Comparison of ENCODE assay signal across 25 mouse cellular contexts in genomic region chr16:91426586-91426985, GRCm38 (mm10). TPM values are rescaled to one million over a fixed set of nuclear protein-coding genes. Genes with fewer than 3 reads are reported as not detected.
"Had no signal": no experiment of that assay in that cellular context is flagged by ENCODE, and none has a peak within 500 bp of the region (broad histone marks: within the 10 kb centered on the region; RNA-seq: fewer than 3 reads in every experiment).

No protein-coding gene starts in this region.

- ATAC-seq: midbrain, embryonic 16.5 days had no signal

- H3K4me1 ChIP-seq: midbrain, embryonic 10.5 days; midbrain, embryonic 12.5 days; neural tube, embryonic 13.5 days; neural tube, embryonic 15.5 days had no signal

- H3K9ac ChIP-seq: lung, embryonic 14.5 days; midbrain, embryonic 12.5 days; neural tube, embryonic 13.5 days; neural tube, embryonic 15.5 days had no signal

- H3K36me3 ChIP-seq: midbrain, embryonic 12.5 days had no signal

- H3K4me2 ChIP-seq: lung, embryonic 14.5 days; midbrain, embryonic 12.5 days; neural tube, embryonic 13.5 days; neural tube, embryonic 15.5 days had no signal

- H3K4me3 ChIP-seq: midbrain, embryonic 10.5 days; midbrain, embryonic 12.5 days; myocyte; neural tube, embryonic 13.5 days; neural tube, embryonic 15.5 days had no signal

- DNase-seq: lung, embryonic 14.5 days; lung, postnatal 10 days; lung, postnatal 4 days; midbrain, embryonic 14.5 days; retina, postnatal 1 day; right cerebral cortex, adult 18-20 months; right cerebral cortex, postnatal 25 days; right cerebral cortex, postnatal 4 days; spleen, adult 18-20 months; thymus, adult 18-20 months; thymus, postnatal 14 days; thymus, postnatal 36 days had no signal

- H3K27ac ChIP-seq: midbrain, embryonic 10.5 days; midbrain, embryonic 12.5 days; neural tube, embryonic 13.5 days; neural tube, embryonic 15.5 days had no signal

- H3K27me3 ChIP-seq: midbrain, embryonic 12.5 days; neural tube, embryonic 13.5 days; neural tube, embryonic 15.5 days had no signal

- H3K9me3 ChIP-seq: midbrain, embryonic 10.5 days; midbrain, embryonic 12.5 days; neural tube, embryonic 13.5 days; neural tube, embryonic 15.5 days had no signal

RNA-seq across cellular contexts. Expression of gene Gm21970, which starts 35.1 kb away (rescaled TPM):
- total RNA-seq: megakaryocyte-erythroid progenitor cell, adult 5-6 weeks had no signal
- polyA plus RNA-seq: lung, embryonic 16.5 days; midbrain, embryonic 10.5 days; midbrain, embryonic 12.5 days; midbrain, embryonic 14.5 days; midbrain, embryonic 16.5 days; myocyte; neural tube, embryonic 11.5 days; neural tube, embryonic 13.5 days; neural tube, embryonic 15.5 days; small intestine, adult 2 months; stomach, embryonic 14.5 days; stomach, embryonic 16.5 days; thymus, postnatal 0 days had no signal
